Mouse (Mus musculus): Measurements from ENCODE around the gene Rnf151. TPM values are rescaled to one million over a fixed set of nuclear protein-coding genes. Genes with fewer than 3 reads are reported as not detected.
A peak's percentile ranks its signal among the peaks of the same experiment; 100 is the strongest.
"Not testable (repeated sequence)": the region's sequence is repeated elsewhere in the genome, so short reads cannot be mapped to it uniquely, and the experiment has no call there.

Gene Rnf151
- total and polyA plus RNA-seq, 2 experiments from 2014 or later = not detected

DNA sequence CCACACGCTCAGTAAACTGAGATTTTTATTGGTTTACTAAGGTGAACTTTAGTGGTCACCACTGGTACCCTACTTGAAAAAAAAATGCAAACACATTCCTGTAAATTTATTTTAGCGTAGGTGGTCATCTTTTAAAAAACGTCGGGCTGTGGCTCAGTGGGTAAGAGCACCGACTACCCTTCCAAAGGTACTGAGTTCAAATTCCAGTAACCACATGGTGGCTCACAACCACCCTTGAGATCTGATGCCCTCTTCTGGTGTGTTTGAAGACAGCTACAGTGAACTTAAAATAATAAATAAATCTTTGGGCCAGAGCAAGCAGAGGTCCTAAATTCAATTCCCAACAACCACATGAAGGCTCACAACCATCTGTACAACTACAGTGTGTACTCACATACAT lies 1.1 kb upstream of the Rnf151 start:
- peak overlapping the region; percentile 94; the same call in 1 of the 2 replicates for H3K9ac ChIP-seq (replicated peaks; ENCODE audit: low read length, poor library complexity, severe bottlenecking)
- H3K4me2 ChIP-seq (ENCODE audit: low read depth, low read length, poor library complexity, severe bottlenecking) = peak overlapping the region; percentile 60
- H3K27ac ChIP-seq (ENCODE audit: low read depth, low read length); H3K27me3 ChIP-seq (ENCODE audit: insufficient read depth, low read length); H3K9me3 ChIP-seq (ENCODE audit: low read length); H3K4me1 ChIP-seq (ENCODE audit: insufficient read depth, low read length); DNase-seq (ENCODE audit: low spot score); ATAC-seq (ENCODE audit: low FRiP score): not testable (repeated sequence)
- WGBS = 68% methylated on average over 5 of the region's 5 CpGs
- H3K36me3 ChIP-seq (ENCODE audit: insufficient read depth, low read length) = peaks cover 13% of the 10 kb centered on the region; the same call in 1 of the 2 replicates
- TF ChIP-seq CTCF (IDR thresholded peaks at IDR 0.05) = peak; percentile 37
- peak overlapping the region; percentile 74 for H3K4me3 ChIP-seq (ENCODE audit: low read depth, low read length)

DNA sequence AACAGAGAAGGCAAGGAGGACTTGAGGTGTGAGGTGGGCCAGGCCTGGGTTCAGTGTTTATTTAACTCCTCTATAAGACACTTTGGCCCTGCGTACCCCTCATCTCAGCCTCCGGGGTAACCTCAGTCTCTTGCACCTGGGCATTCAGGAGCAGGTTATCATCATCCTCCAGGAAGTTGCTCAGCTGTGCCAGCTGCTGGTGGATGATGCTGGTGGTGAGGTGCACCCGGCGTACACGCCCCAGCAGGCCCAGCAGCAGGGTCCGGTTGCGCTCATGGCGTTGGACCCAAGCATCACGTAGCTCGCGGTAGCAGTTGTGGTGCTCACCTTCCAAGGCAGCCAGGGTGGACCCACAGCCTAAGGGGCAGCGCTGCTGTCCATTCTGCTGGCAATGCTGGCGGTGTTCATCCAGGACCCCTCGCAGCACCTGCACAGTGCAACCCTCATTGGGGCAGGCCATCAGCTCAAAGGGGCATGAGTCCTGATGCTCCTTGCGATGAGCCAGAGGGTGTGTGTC lies 1.6 kb downstream of the Rnf151 start:
- Histone ChIP-seq H3K4me1 (ENCODE audit: insufficient read depth, low read length) (no peaks in the 10 kb centered on the region; the same call in 1 of the 2 replicates), H3K9me3 (ENCODE audit: low read length) (no peaks in the 10 kb centered on the region), H3K4me3 (ENCODE audit: low read depth, low read length) (no peak overlapping the region), H3K4me2 (ENCODE audit: low read depth, low read length, poor library complexity, severe bottlenecking) (no peak overlapping the region), H3K9ac (replicated peaks; ENCODE audit: low read length, poor library complexity, severe bottlenecking) (no peak overlapping the region), H3K27me3 (ENCODE audit: insufficient read depth, low read length) (no peaks in the 10 kb centered on the region), H3K36me3 (ENCODE audit: insufficient read depth, low read length) (peaks cover 4% of the 10 kb centered on the region; the same call in 1 of the 2 replicates), H3K27ac (ENCODE audit: low read depth, low read length) (no peak overlapping the region)
- DNase-seq (ENCODE audit: low spot score) (no peak), ATAC-seq (ENCODE audit: low FRiP score) (no peak)
- TF ChIP-seq CTCF (IDR thresholded peaks at IDR 0.05) = no peak
- WGBS = 94% methylated on average over 15 of the region's 15 CpGs

DNA sequence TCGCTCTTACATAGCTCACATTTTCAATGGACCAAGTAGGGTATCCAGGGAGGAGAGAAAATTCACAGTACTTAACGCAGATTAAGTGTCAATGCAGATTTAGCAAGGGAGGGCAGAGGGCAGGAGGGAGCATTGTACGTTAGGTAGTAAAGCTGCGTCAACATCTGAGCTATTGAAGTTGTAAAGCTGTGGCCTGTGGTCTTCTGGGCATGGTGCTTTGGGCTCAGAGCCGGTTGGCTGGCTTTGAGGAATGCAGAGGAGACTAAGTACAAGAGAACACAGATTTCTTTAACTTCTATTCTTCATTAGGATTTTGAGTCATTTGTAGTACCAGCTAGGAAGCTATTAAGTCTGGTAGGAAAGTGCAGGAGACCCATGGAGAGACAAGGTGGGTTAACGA lies 2.3 kb downstream of the Rnf151 start:
- H3K4me2 ChIP-seq (ENCODE audit: low read depth, low read length, poor library complexity, severe bottlenecking) = no peak overlapping the region
- H3K36me3 ChIP-seq (ENCODE audit: insufficient read depth, low read length) = peaks cover 3% of the 10 kb centered on the region; the same call in 1 of the 2 replicates
- H3K9me3 ChIP-seq (ENCODE audit: low read length) = no peaks in the 10 kb centered on the region
- no peak overlapping the region for H3K9ac ChIP-seq (replicated peaks; ENCODE audit: low read length, poor library complexity, severe bottlenecking)
- no peak overlapping the region for H3K4me3 ChIP-seq (ENCODE audit: low read depth, low read length)
- no peak overlapping the region for H3K27ac ChIP-seq (ENCODE audit: low read depth, low read length)
- DNase-seq (ENCODE audit: low spot score) = no peak
- no peak for ATAC-seq (ENCODE audit: low FRiP score)
- H3K27me3 ChIP-seq (ENCODE audit: insufficient read depth, low read length) = no peaks in the 10 kb centered on the region
- TF ChIP-seq CTCF (IDR thresholded peaks at IDR 0.05) = no peak
- no peaks in the 10 kb centered on the region; the same call in 1 of the 2 replicates for H3K4me1 ChIP-seq (ENCODE audit: insufficient read depth, low read length)
- 19% methylated on average over 6 of the region's 6 CpGs for WGBS

DNA sequence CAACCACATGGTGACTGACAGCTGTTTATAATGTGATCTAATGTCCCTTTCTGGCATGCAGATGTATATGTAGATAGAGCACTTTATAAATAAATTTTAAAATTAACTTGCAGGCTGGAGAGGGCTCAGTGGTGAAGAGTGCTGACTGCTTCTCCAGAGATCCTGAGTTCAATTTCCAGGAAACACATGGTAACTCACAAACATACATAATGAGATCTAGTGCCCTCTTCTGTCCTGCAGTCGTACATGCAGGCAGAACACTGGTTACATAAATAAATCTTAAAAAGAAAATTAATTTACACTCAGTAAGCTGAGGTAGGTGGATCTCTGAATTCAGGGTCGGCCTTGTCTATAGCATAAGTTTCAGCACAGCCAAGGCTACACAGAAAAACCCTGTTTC lies 9.2 kb downstream of the Rnf151 start:
- no peaks in the 10 kb centered on the region for H3K9me3 ChIP-seq (ENCODE audit: low read length)
- no peaks in the 10 kb centered on the region for H3K27me3 ChIP-seq (ENCODE audit: insufficient read depth, low read length)
- no peak overlapping the region for H3K4me3 ChIP-seq (ENCODE audit: low read depth, low read length)
- H3K9ac ChIP-seq (replicated peaks; ENCODE audit: low read length, poor library complexity, severe bottlenecking) = no peak overlapping the region
- no peak overlapping the region for H3K27ac ChIP-seq (ENCODE audit: low read depth, low read length)
- no peaks in the 10 kb centered on the region for H3K4me1 ChIP-seq (ENCODE audit: insufficient read depth, low read length)
- DNase-seq (ENCODE audit: low spot score) (no peak), ATAC-seq (ENCODE audit: low FRiP score) (no peak)
- no peak overlapping the region for H3K4me2 ChIP-seq (ENCODE audit: low read depth, low read length, poor library complexity, severe bottlenecking)
- TF ChIP-seq CTCF (IDR thresholded peaks at IDR 0.05) = peak; percentile 66
- peaks cover 17% of the 10 kb centered on the region for H3K36me3 ChIP-seq (ENCODE audit: insufficient read depth, low read length)
- WGBS = 30% methylated on average over 2 of the region's 2 CpGs

DNA sequence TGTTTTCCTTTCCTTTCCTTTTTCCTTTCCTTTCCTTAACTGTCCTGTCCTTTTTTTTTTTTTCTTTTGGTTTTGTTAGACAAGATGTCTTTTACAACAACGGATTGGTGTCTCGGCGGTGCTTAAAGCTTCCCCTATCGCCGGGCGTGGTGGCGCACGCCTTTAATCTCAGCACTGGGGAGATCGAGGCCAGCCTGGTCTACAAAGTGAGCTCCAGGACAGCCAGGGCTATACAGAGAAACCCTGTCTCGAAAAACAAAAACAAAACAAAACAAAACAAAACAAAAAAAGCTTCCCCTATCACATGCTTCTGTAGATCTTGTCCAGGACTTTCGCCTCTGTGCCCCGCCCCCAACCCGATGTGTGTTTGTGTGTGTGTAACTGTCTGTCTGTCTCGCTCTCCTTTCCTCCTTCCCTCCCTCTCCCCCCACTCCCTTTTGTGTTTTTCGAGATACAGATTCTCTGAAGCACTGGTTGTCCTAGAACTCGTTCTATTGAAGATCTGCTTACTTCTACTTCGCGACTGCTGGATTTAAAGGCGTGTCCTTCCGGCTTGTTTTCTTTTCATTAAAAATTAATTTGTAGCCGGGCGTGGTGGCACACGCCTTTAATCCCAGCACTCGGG lies 9.9 kb downstream of the Rnf151 start:
- Histone ChIP-seq H3K9ac (replicated peaks; ENCODE audit: low read length, poor library complexity, severe bottlenecking) (peak overlapping the region; percentile 68; the same call in 1 of the 2 replicates), H3K4me1 (ENCODE audit: insufficient read depth, low read length) (no peaks in the 10 kb centered on the region), H3K27ac (ENCODE audit: low read depth, low read length) (peak overlapping the region; percentile 77; the same call in 1 of the 2 replicates), H3K4me2 (ENCODE audit: low read depth, low read length, poor library complexity, severe bottlenecking) (peak overlapping the region; percentile 66), H3K9me3 (ENCODE audit: low read length) (no peaks in the 10 kb centered on the region), H3K27me3 (ENCODE audit: insufficient read depth, low read length) (no peaks in the 10 kb centered on the region), H3K36me3 (ENCODE audit: insufficient read depth, low read length) (peaks cover 19% of the 10 kb centered on the region), H3K4me3 (ENCODE audit: low read depth, low read length) (peak overlapping the region; percentile 72)
- no peak for DNase-seq (ENCODE audit: low spot score)
- 5% methylated on average over 24 of the region's 24 CpGs for WGBS
- ATAC-seq (ENCODE audit: low FRiP score) = peak; percentile 59; the same call in 1 of the 2 replicates
- TF ChIP-seq CTCF (IDR thresholded peaks at IDR 0.05) = no peak
